Mouse (Mus musculus) granulocyte monocyte progenitor cell, adult 5-6 weeks (primary cell): ENCODE measurements around the gene Slc17a8. TPM values are rescaled to one million over a fixed set of nuclear protein-coding genes. Genes with fewer than 3 reads are reported as not detected.

Source experiments
- ATAC-seq: replicated peaks from 2 replicates; pipeline ENCODE4 v1.8.0; 2016; ENCODE audit warnings: mild to moderate bottlenecking, moderate TSS enrichment, inconsistent platforms; ENCODE audit not compliant: poor library complexity, severe bottlenecking
- total RNA-seq, 2 experiments: library from RNA; stranded (forward) in 1 of 2; stranded (reverse) in 1 of 2; fragments of 200-712, 200-1000 nt in 1 of 2; fragments of >200 nt in 1 of 2; fragmentation: Nextera tagmentation in 1 of 2; gene quantifications; 2 replicates each; pipeline ENCODE4 v1.2.3; 2014 to 2017

The Slc17a8 gene
- total RNA-seq, 2 experiments from 2014 or later = not detected

DNA sequence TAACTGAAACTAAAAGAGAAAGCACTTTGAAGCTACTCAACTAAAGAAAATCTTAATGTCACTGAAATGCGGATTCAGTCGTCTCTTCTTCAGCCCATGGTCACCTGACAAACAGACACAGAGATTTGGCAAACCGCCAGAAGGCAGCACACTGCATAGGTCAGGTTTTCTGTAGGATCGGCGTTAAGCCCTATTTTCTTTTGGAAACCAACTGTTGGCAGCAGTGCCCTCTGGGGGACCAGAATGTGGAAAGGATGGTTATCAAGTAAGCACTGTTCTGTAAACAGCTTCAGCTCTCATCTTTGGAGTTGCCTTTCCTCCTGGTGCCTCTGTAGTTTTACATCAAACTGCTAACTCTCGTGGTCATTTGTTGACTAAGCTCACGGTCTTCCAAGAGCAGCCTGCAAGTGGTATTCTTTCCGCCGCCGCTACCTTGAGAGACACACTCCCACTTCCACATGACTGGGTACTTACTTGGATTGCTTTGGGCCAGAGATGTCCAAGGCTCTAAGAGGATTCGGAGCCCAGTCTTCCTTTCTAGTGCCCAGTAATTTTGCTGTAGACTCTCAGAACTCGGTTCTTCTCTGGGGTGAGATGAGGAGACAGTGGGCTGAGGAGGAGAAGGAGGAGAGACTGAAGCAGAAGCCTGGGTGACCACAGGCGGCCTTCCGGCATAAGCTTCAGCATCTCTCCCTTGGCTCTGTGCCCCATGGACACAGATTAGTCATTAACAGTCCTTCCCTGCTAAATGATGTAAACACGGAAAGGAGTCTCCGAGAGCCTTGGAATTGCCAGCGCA, 87.9 kb downstream of the Slc17a8 start, which contains the start of gene Nr1h4:
Gene Nr1h4, minus strand, starts transcription at position 657 of the 799 bp plus-strand sequence.
- ATAC-seq = no peak

DNA sequence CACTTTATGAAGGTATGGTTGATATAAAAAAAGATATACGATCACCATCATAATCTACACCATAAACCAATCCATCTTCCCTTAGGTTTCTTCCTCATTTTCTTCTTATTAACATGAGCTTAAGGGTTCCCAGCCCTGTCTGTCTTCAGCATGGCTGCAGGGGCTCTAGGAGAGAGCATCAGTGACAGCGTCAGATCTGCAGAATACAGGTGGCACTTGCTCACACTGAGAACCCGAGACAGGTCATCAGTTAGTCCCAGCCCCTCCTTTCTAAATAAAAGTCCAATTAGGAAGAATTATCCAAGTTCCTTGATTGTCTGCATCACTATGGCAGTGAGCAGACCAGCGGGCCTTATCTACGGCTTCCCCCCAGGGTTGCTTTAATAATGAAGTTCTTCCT, 88.6 kb downstream of the Slc17a8 start:
- ATAC-seq = no peak

DNA sequence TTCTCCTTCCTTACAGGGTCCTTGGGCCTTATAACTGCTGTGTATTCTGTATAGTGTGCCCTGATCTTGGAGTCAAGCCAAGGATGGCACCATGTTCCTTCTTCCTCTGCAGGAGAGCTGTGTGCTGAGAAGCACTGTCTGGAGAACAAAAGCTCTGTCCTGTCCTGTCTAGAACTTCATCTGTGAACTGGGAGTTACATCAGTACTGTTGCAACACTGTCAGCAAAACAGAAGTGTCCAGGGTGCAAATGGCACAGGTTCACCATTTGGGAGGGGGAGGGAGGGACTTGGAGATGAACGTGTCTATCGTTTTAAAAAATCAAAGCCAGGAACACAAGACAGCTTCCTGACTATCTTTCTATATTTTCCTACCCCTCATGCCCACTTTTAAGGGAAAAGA, 89.1 kb downstream of the Slc17a8 start:
- peak; percentile 47 for ATAC-seq

DNA sequence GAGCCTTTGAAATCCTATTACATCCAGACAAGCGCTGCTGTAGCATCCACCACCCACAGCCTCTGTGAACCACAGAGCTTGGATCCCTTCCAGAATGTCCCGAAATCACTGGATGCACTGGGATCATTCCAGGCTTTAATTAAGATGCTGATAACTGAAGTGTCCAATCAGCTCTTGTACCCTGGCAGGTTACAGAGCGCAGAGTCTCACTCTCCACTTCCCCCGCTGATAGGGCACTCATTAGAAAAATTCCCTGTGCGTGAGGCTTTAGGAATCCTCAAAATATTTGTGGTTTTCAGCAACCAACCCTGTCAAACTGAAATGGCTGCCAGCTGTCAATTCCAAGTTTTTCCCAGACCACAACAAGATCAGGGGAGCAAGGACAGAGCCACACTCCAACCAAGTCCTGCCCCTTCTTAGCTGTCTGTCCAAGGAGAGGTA, 89.8 kb downstream of the Slc17a8 start:
- ATAC-seq = no peak

DNA sequence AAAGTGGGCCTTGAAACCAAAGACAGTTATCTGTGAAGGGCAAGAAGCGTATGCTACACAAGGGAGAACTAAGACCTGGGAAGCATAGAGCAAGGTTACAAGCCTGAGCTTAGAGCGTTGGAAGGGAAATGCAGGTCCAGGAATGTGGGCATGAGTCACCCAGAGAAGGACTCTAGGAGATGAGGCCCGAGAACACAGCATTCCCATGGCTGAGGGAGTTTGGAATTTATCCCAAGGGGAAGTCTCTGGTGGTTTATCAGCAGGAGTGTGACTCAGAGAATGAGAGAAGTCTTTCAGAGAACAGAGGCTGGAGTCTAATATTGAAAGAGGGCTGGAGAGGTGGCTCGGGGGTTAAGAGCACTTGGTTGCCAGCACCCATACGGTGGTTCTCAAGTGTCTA, 94.0 kb downstream of the Slc17a8 start:
- ATAC-seq = no peak

DNA sequence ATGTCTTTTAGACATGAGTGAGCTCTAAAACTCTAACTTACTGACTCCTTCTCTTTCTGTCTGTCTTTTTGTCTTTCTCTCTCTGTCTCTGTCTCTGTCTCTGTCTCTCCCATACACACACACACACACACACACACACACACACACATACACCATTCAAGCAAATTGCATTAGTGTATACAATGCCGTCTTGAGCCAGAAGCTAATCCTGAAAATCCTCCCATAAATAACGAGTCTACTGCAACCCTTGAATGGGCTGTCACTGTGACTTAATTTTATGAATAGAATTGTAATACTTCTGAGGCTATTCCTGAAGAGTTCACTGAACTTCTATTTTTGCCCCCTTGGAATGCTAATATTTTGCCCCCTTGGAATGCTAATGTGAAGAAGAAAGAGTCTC, 95.2 kb downstream of the Slc17a8 start:
- no peak for ATAC-seq

Other genes starting within 250 kb of the Slc17a8 start
- 13.0 and 17.0 TPM in 2 replicates for gene Gas2l3, start 177.3 kb downstream of the Slc17a8 start, total RNA-seq (2014; fragmentation: Nextera tagmentation)
- gene Gas2l3, start 177.3 kb downstream of the Slc17a8 start, total RNA-seq (2017) = 29.4 and 30.9 TPM in 2 replicates
- not detected in 2 replicates for gene Nr1h4, start 87.7 kb downstream of the Slc17a8 start, total RNA-seq (2014; fragmentation: Nextera tagmentation)
- not detected in 2 replicates for gene Nr1h4, start 87.7 kb downstream of the Slc17a8 start, total RNA-seq (2017)
- 19.8 and 28.0 TPM in 2 replicates for gene Scyl2, start 65.0 kb upstream of the Slc17a8 start, total RNA-seq (2014; fragmentation: Nextera tagmentation)
- 23.7 and 27.2 TPM in 2 replicates for gene Scyl2, start 65.0 kb upstream of the Slc17a8 start, total RNA-seq (2017)
- 17.4 and 24.6 TPM in 2 replicates for gene Actr6, start 111.0 kb upstream of the Slc17a8 start, total RNA-seq (2014; fragmentation: Nextera tagmentation)
- gene Actr6, start 111.0 kb upstream of the Slc17a8 start, total RNA-seq (2017) = 26.8 and 30.5 TPM in 2 replicates
- 46.9 and 65.2 TPM in 2 replicates for gene Uhrf1bp1l, start 123.7 kb upstream of the Slc17a8 start, total RNA-seq (2014; fragmentation: Nextera tagmentation)
- 40.3 and 44.9 TPM in 2 replicates for gene Uhrf1bp1l, start 123.7 kb upstream of the Slc17a8 start, total RNA-seq (2017)